Mouse (Mus musculus) liver, adult 2 months (tissue): Measurements from ENCODE around the gene Man1b1.

Experiments used
- CTCF ChIP-seq: fragments of 200-500 bp; IDR thresholded peaks from 2 replicates; pipeline ENCODE4 v1.5.1; 2011; ENCODE audit warnings: low read depth, low read length, control low read depth
- POLR2A ChIP-seq: fragments of 200-500 bp; IDR thresholded peaks from 2 replicates; pipeline ENCODE4 v1.6.1; 2011; ENCODE audit warnings: low read length, control low read depth; ENCODE audit not compliant: insufficient read depth; ENCODE audit errors: extremely low read depth

GRCm38 (mm10) chr2:25384492-25384891 lies 52.4 kb downstream of the Man1b1 start:
- TF ChIP-seq POLR2A, result no peak
- TF ChIP-seq CTCF, result no peak
